Mouse (Mus musculus): ENCODE data around the gene Gmpr2.

Gene Gmpr2

GRCm38 (mm10) chr14:55671833-55672740, at the start of gene Gmpr2, which contains the start of gene Nedd8:
TSS of gene Gmpr2 (plus strand) at chr14:55671941.
TSS of gene Nedd8 (minus strand) at chr14:55672124.
- peak; percentile 81 for DNase-seq (ENCODE audit: low spot score)

- no peak for DNase-seq (ENCODE audit: low spot score)
Measured at GRCm38 (mm10) chr14:55628077-55628827, 43.5 kb upstream of the Gmpr2 start.

DNA sequence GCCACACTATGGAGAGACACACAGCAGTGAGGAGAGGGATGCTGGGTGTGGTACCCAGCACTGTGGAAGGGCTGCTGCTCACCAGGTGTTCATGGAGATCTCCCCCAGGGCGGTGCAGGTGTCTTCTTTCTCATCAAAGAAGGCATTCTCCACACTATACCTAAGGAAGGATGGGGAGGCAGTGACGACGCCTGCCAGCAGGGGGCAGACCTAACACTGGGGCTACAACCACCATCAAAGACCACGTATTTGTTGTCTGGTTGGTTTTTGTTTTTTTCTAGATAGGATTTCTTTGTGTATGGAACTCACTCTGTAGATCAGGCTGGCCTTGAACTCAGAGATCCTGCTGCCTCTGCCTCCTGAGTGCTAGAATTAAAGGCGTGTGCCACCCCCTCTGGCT, 42.4 kb upstream of the Gmpr2 start:
- DNase-seq (ENCODE audit: low spot score) = peak; percentile 79

DNA sequence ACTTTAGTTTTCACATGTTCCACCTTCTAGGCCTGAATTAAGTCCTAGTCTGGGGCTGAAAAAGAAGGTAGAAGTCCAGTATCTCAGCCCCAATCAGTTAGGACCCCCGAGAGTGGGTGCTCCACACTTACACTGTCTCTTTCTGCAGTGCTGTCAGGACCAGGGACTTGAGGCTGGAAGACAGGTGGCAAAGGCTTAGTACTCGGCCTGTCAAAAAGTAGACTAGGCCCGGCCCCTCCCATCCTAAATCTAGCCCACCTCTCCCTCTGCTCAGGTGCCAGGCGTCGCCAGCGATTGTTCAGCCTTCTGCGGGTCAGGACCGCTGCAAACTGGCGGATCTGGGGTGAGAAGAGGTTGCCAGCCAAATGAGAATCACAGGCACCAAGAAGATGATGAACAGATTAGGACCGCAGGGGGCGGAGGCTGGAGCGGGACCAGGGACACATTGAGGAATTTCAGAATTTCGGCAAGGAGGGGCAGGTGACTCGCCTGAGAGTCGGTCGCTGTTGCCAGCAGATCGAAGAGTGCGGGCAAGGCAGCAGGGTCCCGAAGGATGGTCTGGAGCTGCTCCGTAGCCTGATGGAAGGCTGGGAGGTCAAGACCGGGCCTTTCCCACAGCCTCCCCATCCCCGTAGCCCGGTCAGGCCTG, 36.7 kb upstream of the Gmpr2 start:
- DNase-seq (ENCODE audit: low spot score) = peak; percentile 58

DNA sequence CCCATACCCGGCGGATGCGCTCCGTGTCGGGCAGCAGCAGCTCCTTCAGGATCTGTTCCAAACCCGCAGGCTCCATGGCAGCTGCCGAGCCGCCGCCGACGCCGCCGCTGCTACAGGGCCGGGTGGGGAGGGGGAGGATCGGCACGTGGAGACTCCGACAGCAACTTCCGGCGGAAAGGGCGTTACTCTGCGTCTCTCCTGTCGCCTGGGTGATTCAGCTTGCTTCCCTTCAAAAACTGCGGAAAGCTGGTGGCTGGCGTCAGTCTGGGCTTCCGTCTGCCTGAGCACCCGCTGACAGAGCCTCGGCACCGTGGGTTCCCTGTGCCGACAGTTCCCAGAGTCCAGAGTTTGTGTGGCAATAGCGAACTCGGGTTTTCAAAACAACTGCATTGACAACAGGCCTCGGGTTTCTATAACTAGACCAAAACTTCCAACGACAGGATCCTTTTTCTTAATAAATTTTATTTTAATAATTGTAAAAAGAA, 36.2 kb upstream of the Gmpr2 start, which contains the start of gene Ipo4:
TSS of gene Ipo4 (minus strand) at position 435 of the 485 bp plus-strand sequence.
- peak; percentile 85 for DNase-seq (ENCODE audit: low spot score)

DNA sequence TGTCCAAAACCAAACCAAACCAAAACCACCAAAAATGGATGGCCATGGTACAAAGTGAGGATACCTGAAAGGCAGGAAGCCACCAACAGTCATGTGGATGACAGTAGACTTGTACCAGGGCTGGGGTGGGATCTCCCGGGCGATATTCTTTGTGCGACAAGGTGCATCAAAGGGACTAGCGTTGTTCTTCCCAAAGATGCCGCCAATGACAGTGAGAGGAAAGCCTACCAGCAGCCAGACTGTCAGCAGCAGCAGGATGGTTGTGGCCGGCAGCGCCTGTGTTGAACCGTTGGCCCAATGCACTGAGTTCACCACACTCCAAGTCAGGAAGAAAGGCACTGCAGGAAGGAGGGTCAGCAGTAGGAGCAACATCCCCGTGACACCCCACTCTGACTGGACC, 33.9 kb upstream of the Gmpr2 start, which contains the start of gene Gm49378:
TSS of gene Gm49378 (minus strand) at position 101 of the 400 bp plus-strand sequence.
- DNase-seq (ENCODE audit: low spot score) = no peak

GRCm38 (mm10) chr14:55640816-55641215, 30.9 kb upstream of the Gmpr2 start:
- DNase-seq (ENCODE audit: low spot score) = no peak

DNA sequence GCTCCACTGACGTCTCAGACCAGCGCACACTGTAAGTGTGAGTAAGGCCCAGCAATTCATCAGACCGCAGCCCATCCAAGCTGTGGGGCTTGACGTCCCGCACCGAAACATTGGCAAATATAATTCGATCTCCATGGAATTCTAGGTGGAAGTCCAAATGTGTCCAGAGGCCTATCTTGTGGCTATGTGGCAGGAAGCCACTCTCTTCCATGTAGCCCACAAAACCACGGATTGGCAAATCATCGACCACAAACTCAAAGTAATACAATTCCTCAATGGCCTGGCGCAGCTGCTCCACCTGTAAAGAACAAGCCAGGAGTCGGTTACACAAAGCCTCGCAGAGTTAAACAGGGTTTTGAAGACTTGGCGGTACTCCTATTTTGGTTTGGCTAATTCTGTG, 30.4 kb upstream of the Gmpr2 start:
- no peak for DNase-seq (ENCODE audit: low spot score)

GRCm38 (mm10) chr14:55642679-55643059, 29.1 kb upstream of the Gmpr2 start:
- no peak for DNase-seq (ENCODE audit: low spot score)

DNA sequence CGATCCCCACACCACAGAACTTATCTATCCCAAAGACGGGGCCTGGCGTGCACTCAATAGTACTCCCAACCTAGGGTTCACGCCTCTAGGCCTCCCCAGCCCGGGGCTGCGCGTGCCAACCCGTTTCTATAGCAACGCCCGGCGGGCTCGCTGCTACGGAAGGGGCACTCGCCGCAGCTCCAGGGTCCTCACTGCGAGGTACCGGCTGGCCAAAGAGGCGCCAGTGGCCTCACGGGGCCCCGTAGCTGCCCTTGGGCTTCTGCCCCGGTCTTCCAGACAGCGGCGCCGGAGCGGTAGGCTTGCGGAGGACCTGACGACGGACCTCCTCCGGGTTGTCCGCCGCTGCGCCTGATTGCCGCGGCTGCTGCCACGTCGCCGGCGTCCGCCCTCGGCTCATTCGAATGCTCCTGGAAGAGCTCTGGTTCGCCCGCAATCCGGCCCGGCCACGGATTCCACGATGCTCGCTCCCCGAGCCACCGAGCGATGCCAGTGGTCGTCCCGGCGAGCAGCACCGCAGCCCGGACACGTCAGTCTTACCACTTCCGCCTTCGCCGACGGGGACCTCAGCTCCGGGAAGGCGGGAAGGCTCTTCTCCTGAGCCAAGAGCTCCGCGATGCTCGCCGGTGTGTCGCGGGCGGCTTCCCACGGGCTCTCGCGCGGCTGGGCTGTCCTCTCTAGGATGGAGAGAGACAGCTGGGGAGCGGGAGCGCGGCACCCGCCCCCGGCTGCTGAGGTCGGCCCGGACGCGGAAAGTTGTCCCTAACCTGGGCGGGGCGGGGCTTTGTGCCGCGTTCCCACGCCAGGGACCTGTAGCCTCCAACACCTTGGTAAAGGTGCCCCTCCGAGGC, 28.5 kb upstream of the Gmpr2 start, which contains the start of gene Tm9sf1:
TSS of gene Tm9sf1 (minus strand) at position 747 of the 848 bp plus-strand sequence.
- DNase-seq (ENCODE audit: low spot score) = peak; percentile 87

GRCm38 (mm10) chr14:55644261-55644888, 27.4 kb upstream of the Gmpr2 start:
- no peak for DNase-seq (ENCODE audit: low spot score)

DNA sequence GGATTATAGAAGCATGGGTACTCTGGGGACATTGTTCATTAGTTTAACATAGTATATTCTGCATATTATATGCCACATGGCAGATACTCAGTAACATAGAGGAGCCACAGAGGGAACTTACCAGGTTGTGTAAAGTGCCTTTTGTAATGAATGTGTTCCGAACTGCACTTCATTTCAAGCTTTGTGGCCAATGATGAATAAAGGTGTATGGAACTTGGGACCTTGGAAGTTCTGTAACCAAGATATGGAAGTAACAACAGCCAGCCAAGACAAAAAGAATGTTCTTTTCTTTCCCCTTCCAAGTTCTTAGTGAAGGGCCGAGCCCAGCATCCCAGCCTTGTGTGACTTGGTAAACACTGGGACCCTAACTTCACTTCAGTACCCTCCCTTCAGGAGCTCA, 21.9 kb upstream of the Gmpr2 start, which contains the start of gene Tssk4:
TSS of gene Tssk4 (plus strand) at position 301 of the 400 bp plus-strand sequence.
- DNase-seq (ENCODE audit: low spot score) = no peak

DNA sequence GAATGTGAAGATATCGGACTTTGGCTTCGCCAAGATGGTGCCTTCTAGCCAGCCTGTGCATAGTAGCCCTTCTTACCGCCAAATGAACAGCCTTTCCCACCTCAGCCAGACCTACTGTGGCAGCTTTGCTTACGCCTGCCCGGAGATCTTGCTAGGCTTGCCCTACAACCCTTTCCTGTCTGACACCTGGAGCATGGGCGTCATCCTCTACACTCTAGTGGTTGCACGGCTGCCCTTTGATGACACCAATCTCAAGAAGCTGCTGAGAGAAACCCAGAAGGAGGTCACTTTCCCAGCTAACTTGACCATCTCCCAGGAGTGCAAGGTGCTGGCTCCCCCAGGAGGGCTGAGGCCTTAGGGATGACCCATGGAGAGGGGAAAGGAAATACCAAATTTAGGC, 20.2 kb upstream of the Gmpr2 start:
- no peak for DNase-seq (ENCODE audit: low spot score)

- DNase-seq (ENCODE audit: low spot score) = no peak
Measured at GRCm38 (mm10) chr14:55656935-55657334, 14.8 kb upstream of the Gmpr2 start.

- DNase-seq (ENCODE audit: low spot score) = no peak
Measured at GRCm38 (mm10) chr14:55658011-55658410, 13.7 kb upstream of the Gmpr2 start.

DNA sequence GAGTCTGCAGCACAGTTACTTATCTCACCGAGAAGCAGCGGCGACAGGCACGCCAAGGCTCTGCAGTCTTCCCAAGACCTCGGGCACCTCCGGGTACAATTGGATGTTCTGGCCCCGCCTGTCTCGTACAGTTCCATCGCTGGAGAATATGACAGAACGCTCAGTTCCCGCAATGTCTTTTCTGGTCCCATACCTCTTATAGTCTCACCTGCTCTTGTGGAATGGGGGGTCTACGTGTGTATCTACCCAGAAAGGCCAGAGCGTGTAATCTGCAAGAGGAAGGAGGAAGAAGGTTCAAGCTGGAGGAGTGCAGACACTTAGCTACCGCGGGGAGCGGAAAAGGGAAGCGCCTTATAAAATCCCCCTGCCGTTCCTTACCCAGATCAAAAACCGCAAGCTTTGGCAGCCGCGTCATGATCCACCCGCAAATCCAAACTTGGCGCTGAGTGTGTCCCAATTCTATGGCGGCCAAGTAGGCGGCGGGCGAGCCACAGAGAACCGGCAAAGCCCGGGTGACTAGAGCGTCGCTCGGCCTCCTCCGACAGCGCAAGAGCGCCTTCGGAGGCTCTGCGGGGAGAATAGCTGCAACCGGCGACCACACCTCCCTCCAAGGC, 11.7 kb upstream of the Gmpr2 start, which contains the start of gene Mdp1:
TSS of gene Mdp1 (minus strand) at position 549 of the 614 bp plus-strand sequence.
- peak; percentile 81 for DNase-seq (ENCODE audit: low spot score)

DNA sequence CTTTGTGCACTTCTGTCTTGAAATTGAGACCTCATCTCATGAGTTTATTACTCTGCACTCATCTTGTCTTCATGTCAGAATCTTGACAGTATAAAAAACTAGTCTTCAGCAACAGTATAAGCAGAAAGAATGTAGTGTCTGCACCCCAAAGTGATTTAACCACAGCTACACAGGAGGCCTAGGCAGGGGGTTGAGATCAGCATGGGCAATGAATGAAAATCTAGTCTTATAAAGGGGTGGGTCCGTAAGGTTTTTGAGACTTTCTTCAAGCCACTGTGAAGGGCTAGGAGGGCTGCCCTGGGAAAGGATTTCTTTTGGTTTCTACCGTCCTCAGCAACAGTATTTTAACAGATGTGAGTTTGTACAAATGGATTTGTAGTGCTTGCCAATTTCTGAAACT, 11.1 kb upstream of the Gmpr2 start:
- no peak for DNase-seq (ENCODE audit: low spot score)

DNA sequence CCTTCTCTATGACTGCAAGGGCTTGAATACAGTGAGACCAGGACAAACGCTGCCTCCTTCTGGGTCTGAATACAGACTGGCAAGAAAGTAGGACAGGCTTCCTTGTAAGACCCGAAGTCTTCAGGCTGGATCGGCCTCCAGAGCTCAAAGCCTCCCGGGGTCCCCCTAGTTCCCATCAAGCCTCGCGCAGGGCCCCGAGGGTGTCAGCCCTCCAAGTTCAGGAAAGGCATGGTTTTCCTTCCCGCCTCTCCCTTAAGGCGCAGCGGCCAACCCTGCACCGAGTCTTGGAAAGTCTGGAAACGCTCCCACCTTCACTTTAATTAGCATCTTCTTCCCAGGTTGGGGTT, 282 bp upstream of the Gmpr2 start:
- no peak for DNase-seq (ENCODE audit: low spot score)

DNA sequence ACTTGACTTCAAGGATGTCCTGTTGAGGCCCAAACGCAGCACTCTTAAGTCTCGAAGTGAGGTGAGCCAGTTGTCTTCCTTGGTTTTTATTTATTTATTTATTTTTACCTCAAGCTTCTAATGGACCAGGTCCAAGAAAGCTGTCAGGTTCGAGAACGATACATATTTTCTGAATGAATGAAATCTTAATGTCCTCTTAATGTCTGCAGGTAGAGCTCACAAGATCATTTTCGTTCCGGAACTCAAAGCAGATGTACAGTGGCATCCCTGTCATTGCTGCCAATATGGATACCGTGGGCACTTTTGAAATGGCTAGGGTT, 960 bp downstream of the Gmpr2 start:
- no peak for DNase-seq (ENCODE audit: low spot score)

DNA sequence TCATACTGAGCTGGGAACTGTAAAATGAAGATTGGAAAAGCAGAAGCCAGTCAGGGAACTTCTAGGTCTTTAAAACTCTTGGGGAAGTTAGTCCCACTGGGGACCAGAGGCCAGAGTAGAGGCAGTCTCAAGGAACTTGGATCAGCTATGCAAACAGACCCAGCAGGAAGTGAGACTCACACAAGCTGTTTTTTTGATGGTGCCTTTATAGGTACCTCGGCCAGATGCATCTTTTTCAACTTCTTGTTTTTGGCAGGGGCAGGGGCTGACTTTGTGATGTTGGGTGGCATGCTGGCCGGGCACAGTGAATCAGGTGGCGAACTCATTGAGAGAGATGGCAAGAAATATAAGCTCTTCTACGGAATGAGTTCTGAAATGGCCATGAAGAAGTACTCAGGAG, 5.9 kb downstream of the Gmpr2 start:
- DNase-seq (ENCODE audit: low spot score) = no peak

All from testis, postnatal 10 days (tissue).